Comparison of ENCODE assay signal across 25 mouse cellular contexts in genomic region chr14:54014628-54015027, GRCm38 (mm10).
"Had no signal": no experiment of that assay in that cellular context is flagged by ENCODE, and none has a peak within 500 bp of the region (broad histone marks: within the 10 kb centered on the region; RNA-seq: fewer than 3 reads in every experiment).

No protein-coding gene starts in this region.

- ATAC-seq: hindbrain, postnatal 0 days; intestine, embryonic 16.5 days; liver, embryonic 12.5 days had no signal

- H3K4me2 ChIP-seq: heart, embryonic 12.5 days; hindbrain, embryonic 13.5 days; hindbrain, embryonic 15.5 days; kidney, embryonic 15.5 days; limb, embryonic 12.5 days; limb, embryonic 15.5 days; liver, embryonic 12.5 days had no signal

- H3K4me3 ChIP-seq: gastrocnemius, adult 2 months; heart, embryonic 10.5 days; heart, embryonic 12.5 days; hindbrain, embryonic 13.5 days; hindbrain, embryonic 15.5 days; kidney, embryonic 15.5 days; left cerebral cortex, adult 2 months; limb, embryonic 12.5 days; limb, embryonic 15.5 days; liver, embryonic 12.5 days had no signal

- H3K9me3 ChIP-seq: heart, embryonic 10.5 days; heart, embryonic 12.5 days; hindbrain, embryonic 13.5 days; hindbrain, embryonic 15.5 days; kidney, embryonic 15.5 days; limb, embryonic 12.5 days; limb, embryonic 15.5 days; liver, embryonic 12.5 days had no signal

- H3K4me1 ChIP-seq: heart, embryonic 10.5 days; heart, embryonic 12.5 days; hindbrain, embryonic 13.5 days; hindbrain, embryonic 15.5 days; kidney, embryonic 15.5 days; limb, embryonic 15.5 days; liver, embryonic 12.5 days had no signal

- H3K36me3 ChIP-seq: heart, embryonic 10.5 days; heart, embryonic 12.5 days; hindbrain, embryonic 13.5 days; hindbrain, embryonic 15.5 days; kidney, embryonic 15.5 days; limb, embryonic 12.5 days; limb, embryonic 15.5 days; liver, embryonic 12.5 days had no signal

- H3K27me3 ChIP-seq: heart, embryonic 12.5 days; hindbrain, embryonic 13.5 days; hindbrain, embryonic 15.5 days; kidney, embryonic 15.5 days; limb, embryonic 12.5 days; limb, embryonic 15.5 days; liver, embryonic 12.5 days had no signal

- DNase-seq: gastrocnemius, adult 2 months; gastrocnemius, postnatal 10 days; gastrocnemius, postnatal 25 days; heart, adult 18-20 months; heart, postnatal 14 days; heart, postnatal 36 days; kidney, adult 11 months; kidney, adult 2 months; kidney, adult 9 months; kidney, postnatal 14 days; kidney, postnatal 36 days; layer of hippocampus, adult 9-11 months had no signal

- H3K27ac ChIP-seq: gastrocnemius, adult 2 months; heart, embryonic 10.5 days; hindbrain, embryonic 13.5 days; hindbrain, embryonic 15.5 days; hindbrain, postnatal 0 days; kidney, embryonic 15.5 days; kidney, postnatal 0 days; left cerebral cortex, adult 2 months; limb, embryonic 12.5 days; limb, embryonic 15.5 days; liver, embryonic 12.5 days; liver, embryonic 14.5 days had no signal

- H3K9ac ChIP-seq: heart, embryonic 12.5 days; hindbrain, embryonic 13.5 days; hindbrain, embryonic 15.5 days; kidney, embryonic 15.5 days; limb, embryonic 12.5 days; limb, embryonic 15.5 days; liver, embryonic 12.5 days; liver, embryonic 14.5 days had no signal
